Mouse (Mus musculus) limb, embryonic 11.5 days (tissue): Measurements from ENCODE around the gene Trappc13. TPM values are rescaled to one million over a fixed set of nuclear protein-coding genes. Genes with fewer than 3 reads are reported as not detected.
"Not testable (repeated sequence)": the region's sequence is repeated elsewhere in the genome, so short reads cannot be mapped to it uniquely, and the experiment has no call there.

ENCODE experiments used
- ATAC-seq: fragments of 200-750 bp; cut with Nextera tagmentation; 2 replicates; pipeline ENCODE4 v1.8.0; 2017; ENCODE audit warnings: low read depth; ENCODE audit not compliant: insufficient number of reproducible peaks, low FRiP score, low TSS enrichment
- DNase-seq: peaks from one replicate; pipeline ENCODE4 v3.0.0-alpha.2; 2015; ENCODE audit warnings: low spot score
- H3K27ac ChIP-seq: fragments of 300-500 bp; sonication (generic); replicated peaks from 2 replicates; pipeline ENCODE4 v1.5.1; 2014; ENCODE audit warnings: low read depth, mild to moderate bottlenecking, low read length
- H3K27me3 ChIP-seq: fragments of 300-500 bp; sonication (generic); 2 replicates; pipeline ENCODE4 v1.6.1; 2014; ENCODE audit warnings: mild to moderate bottlenecking, low read length, mixed read lengths; ENCODE audit not compliant: control insufficient read depth, insufficient read depth
- H3K36me3 ChIP-seq: fragments of 300-500 bp; sonication (generic); 2 replicates; pipeline ENCODE4 v1.6.1; 2014; ENCODE audit warnings: mild to moderate bottlenecking, low read length, moderate library complexity, mixed read lengths; ENCODE audit not compliant: control insufficient read depth, insufficient read depth
- H3K4me1 ChIP-seq: fragments of 300-500 bp; sonication (generic); 2 replicates; pipeline ENCODE4 v1.6.1; 2014; ENCODE audit warnings: low read length, mixed read lengths; ENCODE audit not compliant: control insufficient read depth, insufficient read depth
- H3K4me2 ChIP-seq: fragments of 300-500 bp; sonication (generic); 2 replicates; pipeline ENCODE4 v1.6.1; 2014; ENCODE audit warnings: low read depth, mild to moderate bottlenecking, moderate library complexity; ENCODE audit not compliant: severe bottlenecking
- H3K4me3 ChIP-seq: fragments of 300-500 bp; sonication (generic); 2 replicates; pipeline ENCODE4 v1.5.1; 2014; ENCODE audit warnings: low read depth, low read length
- H3K9ac ChIP-seq: fragments of 300-500 bp; sonication (generic); 2 replicates; pipeline ENCODE4 v1.6.1; 2014; ENCODE audit warnings: mild to moderate bottlenecking, low read length
- H3K9me3 ChIP-seq: fragments of 300-500 bp; sonication (generic); 2 replicates; pipeline ENCODE4 v1.6.1; 2016; ENCODE audit warnings: low read length; ENCODE audit not compliant: control insufficient read depth
- WGBS: fragments of 180-500 bp; shearing (Covaris S2); extraction: QIAGEN DNeasy Blood & Tissue Kit; methylation state at CpG from one replicate; pipeline ENCODE4 v1.1.7; 2014; 5-methylcytosine and 5-hydroxymethylcytosine counted together
- polyA plus RNA-seq: library from polyadenylated mRNA; unstranded; fragments of >200 nt; fragmentation: Nextera tagmentation; extraction: Ambion mirVana; gene quantifications from 2 replicates; pipeline ENCODE4 v1.2.1, GENCODE M21; 2014

Trappc13 gene
- polyA plus RNA-seq = 63.6 and 76.9 TPM in 2 replicates

GRCm38 (mm10) chr13:104177796-104178649, at the start of gene Trappc13:
Trappc13 (minus strand) TSS chr13:104178469.
- no peaks in the 10 kb centered on the region for H3K36me3 ChIP-seq
- peak within 1 kb of the TSS; percentile 72 for H3K4me3 ChIP-seq
- ATAC-seq (peak; percentile 92), DNase-seq (peak; percentile 85)
- peak within 1 kb of the TSS; percentile 70 for H3K4me2 ChIP-seq
- no peaks in the 10 kb centered on the region for H3K27me3 ChIP-seq
- WGBS = under 1% methylated on average over 32 of the region's 32 CpGs
- H3K4me1 ChIP-seq = peaks cover 2% of the 10 kb centered on the region; the same call in 1 of the 2 replicates
- peak within 1 kb of the TSS; percentile 74 for H3K9ac ChIP-seq
- H3K9me3 ChIP-seq = no peaks in the 10 kb centered on the region
- H3K27ac ChIP-seq = peak within 1 kb of the TSS; percentile 56; the same call in 1 of the 2 replicates

GRCm38 (mm10) chr13:104227478-104227877, 49.2 kb upstream of the Trappc13 start:
- 80% methylated on average over 3 of the region's 3 CpGs for WGBS
- ATAC-seq (no peak), DNase-seq (no peak)
- Histone ChIP-seq H3K4me1 (0 out of 2 replicates have a peak, but pooled peaks cover 3% of the 10 kb centered on the region), H3K27ac (no peak overlapping the region), H3K27me3 (no peaks in the 10 kb centered on the region), H3K4me3 (peak overlapping the region; percentile 74), H3K9ac (peak overlapping the region; percentile 5; the same call in 1 of the 2 replicates), H3K4me2 (peak overlapping the region; percentile 62), H3K9me3 (no peaks in the 10 kb centered on the region), H3K36me3 (0 out of 2 replicates have a peak, but pooled peaks cover 2% of the 10 kb centered on the region)

GRCm38 (mm10) chr13:104204313-104204712, 26.0 kb upstream of the Trappc13 start:
- Histone ChIP-seq H3K9ac (no peak overlapping the region), H3K27ac (no peak overlapping the region), H3K4me3 (no peak overlapping the region), H3K36me3 (peaks cover 5% of the 10 kb centered on the region), H3K4me2 (no peak overlapping the region), H3K4me1 (no peaks in the 10 kb centered on the region), H3K9me3 (no peaks in the 10 kb centered on the region), H3K27me3 (no peaks in the 10 kb centered on the region)
- ATAC-seq (no peak), DNase-seq (no peak)
- 76% methylated on average over 1 of the region's 1 CpGs for WGBS

- not testable (repeated sequence) for H3K9me3 ChIP-seq, ATAC-seq, H3K9ac ChIP-seq, DNase-seq, H3K4me3 ChIP-seq, H3K4me1 ChIP-seq, H3K27me3 ChIP-seq, H3K4me2 ChIP-seq, H3K27ac ChIP-seq, H3K36me3 ChIP-seq
Measured at GRCm38 (mm10) chr13:104195891-104196290, 17.6 kb upstream of the Trappc13 start.

GRCm38 (mm10) chr13:104187357-104187756, 9.1 kb upstream of the Trappc13 start:
- WGBS = 94% methylated on average over 4 of the region's 4 CpGs
- Histone ChIP-seq H3K27ac (no peak overlapping the region), H3K4me1 (no peaks in the 10 kb centered on the region), H3K9ac (no peak overlapping the region), H3K27me3 (no peaks in the 10 kb centered on the region), H3K4me2 (no peak overlapping the region), H3K4me3 (no peak overlapping the region), H3K36me3 (no peaks in the 10 kb centered on the region; the same call in 1 of the 2 replicates), H3K9me3 (no peaks in the 10 kb centered on the region)
- no peak for DNase-seq
- ATAC-seq = no peak

- Histone ChIP-seq H3K4me1 (peaks cover 2% of the 10 kb centered on the region; the same call in 1 of the 2 replicates), H3K4me3 (peak overlapping the region; percentile 72), H3K9ac (peak overlapping the region; percentile 62), H3K9me3 (no peaks in the 10 kb centered on the region), H3K27ac (no peak overlapping the region), H3K36me3 (no peaks in the 10 kb centered on the region), H3K4me2 (peak overlapping the region; percentile 46), H3K27me3 (no peaks in the 10 kb centered on the region)
- 24% methylated on average over 13 of the region's 13 CpGs for WGBS
- ATAC-seq (no peak), DNase-seq (no peak)
Measured at GRCm38 (mm10) chr13:104179176-104179888, 1.1 kb upstream of the Trappc13 start.

GRCm38 (mm10) chr13:104178650-104179121, 417 bp upstream of the Trappc13 start, which contains the start of gene Trim23:
Trim23 (plus strand) TSS chr13:104178797.
- DNase-seq (peak; percentile 96), ATAC-seq (peak; percentile 99)
- peak within 1 kb of the TSS; percentile 56; the same call in 1 of the 2 replicates for H3K27ac ChIP-seq
- no peaks in the 10 kb centered on the region for H3K36me3 ChIP-seq
- peak within 1 kb of the TSS; percentile 70 for H3K4me2 ChIP-seq
- peaks cover 2% of the 10 kb centered on the region; the same call in 1 of the 2 replicates for H3K4me1 ChIP-seq
- peak within 1 kb of the TSS; percentile 74 for H3K9ac ChIP-seq
- H3K4me3 ChIP-seq = peak within 1 kb of the TSS; percentile 72
- no peaks in the 10 kb centered on the region for H3K9me3 ChIP-seq
- under 1% methylated on average over 38 of the region's 38 CpGs for WGBS
- H3K27me3 ChIP-seq = no peaks in the 10 kb centered on the region

- peaks cover 2% of the 10 kb centered on the region; the same call in 1 of the 2 replicates for H3K4me1 ChIP-seq
- H3K36me3 ChIP-seq = no peaks in the 10 kb centered on the region
- no peaks in the 10 kb centered on the region for H3K27me3 ChIP-seq
- WGBS = 85% methylated on average over 3 of the region's 3 CpGs
- DNase-seq (no peak), ATAC-seq (no peak)
- H3K27ac ChIP-seq = no peak overlapping the region
- no peaks in the 10 kb centered on the region for H3K9me3 ChIP-seq
- peak overlapping the region; percentile 20; the same call in 1 of the 2 replicates for H3K4me3 ChIP-seq
- H3K9ac ChIP-seq = no peak overlapping the region
- peak overlapping the region; percentile 40; the same call in 1 of the 2 replicates for H3K4me2 ChIP-seq
Measured at GRCm38 (mm10) chr13:104176874-104177273, 1.4 kb downstream of the Trappc13 start.
